Mouse (Mus musculus) layer of hippocampus, adult 9-11 months (tissue): ENCODE data around the gene Palm2.

Experiments
- DNase-seq: peaks from one replicate; pipeline ENCODE4 v3.0.0; 2022

Palm2 gene

GRCm38 (mm10) chr4:57625306-57625705, 191.3 kb downstream of the Palm2 start:
- DNase-seq = no peak

DNA sequence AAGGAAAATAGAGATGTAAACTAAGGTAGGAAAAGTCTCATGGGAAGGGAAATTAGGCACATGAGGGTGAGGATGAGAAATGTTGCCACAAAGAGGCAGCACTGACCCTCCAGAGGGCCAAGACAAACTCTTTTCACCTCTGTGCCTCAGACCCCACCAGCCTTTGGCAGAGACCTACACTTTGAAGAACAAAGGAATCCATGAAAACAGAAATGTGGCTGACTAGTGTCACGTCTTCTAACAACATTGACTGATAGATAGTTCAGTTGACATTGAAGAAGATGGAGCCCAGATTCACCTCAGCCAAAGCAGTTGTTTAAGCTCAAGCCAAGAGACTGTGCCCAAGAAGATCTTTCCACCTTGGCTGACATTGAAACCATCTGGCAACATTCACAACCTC, 191.7 kb downstream of the Palm2 start:
- no peak for DNase-seq

GRCm38 (mm10) chr4:57626921-57627320, 192.9 kb downstream of the Palm2 start:
- DNase-seq = no peak

GRCm38 (mm10) chr4:57632386-57632785, 198.3 kb downstream of the Palm2 start:
- DNase-seq = no peak

DNA sequence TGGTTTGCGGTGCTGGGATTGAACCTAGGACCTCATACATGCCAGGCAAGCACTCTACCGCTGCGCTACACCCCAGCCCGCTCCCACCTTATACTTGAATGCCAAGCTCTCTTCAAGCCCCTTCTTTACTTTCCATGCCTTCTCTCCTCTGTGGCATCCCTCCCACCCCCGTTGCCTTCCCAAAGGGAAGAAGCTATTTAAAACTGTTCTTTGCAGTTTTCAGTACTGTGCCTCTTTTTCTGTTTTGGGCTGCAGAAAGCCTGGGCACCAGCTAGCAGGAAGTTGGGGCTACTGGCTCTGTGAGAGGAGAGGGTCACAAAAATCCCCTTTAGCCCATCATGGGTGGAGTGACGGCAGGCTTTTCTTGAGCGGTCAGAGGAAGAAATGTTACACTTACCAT, 199.0 kb downstream of the Palm2 start:
- no peak for DNase-seq

DNA sequence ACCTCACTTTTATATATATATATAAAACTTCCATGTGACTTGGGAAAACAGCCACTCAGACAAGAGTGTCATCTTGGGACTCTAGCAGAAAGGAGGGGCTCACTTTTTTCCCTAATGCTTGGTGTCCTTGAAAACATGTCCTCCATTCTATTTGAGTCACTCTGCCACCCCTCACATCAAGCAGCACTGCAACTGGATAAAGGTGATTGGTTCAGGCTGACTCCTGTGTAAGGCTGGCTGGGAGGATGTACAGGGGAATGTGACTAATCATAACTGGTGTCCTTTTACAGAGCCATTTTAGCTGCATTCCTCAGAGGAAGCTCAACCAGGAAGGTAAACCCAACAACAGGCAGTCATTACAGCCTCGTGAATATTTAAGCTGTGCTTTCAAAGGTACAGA, 200.9 kb downstream of the Palm2 start:
- DNase-seq = no peak

- DNase-seq = peak; percentile 14
Observed at GRCm38 (mm10) chr4:57636782-57637482, 202.9 kb downstream of the Palm2 start.

DNA sequence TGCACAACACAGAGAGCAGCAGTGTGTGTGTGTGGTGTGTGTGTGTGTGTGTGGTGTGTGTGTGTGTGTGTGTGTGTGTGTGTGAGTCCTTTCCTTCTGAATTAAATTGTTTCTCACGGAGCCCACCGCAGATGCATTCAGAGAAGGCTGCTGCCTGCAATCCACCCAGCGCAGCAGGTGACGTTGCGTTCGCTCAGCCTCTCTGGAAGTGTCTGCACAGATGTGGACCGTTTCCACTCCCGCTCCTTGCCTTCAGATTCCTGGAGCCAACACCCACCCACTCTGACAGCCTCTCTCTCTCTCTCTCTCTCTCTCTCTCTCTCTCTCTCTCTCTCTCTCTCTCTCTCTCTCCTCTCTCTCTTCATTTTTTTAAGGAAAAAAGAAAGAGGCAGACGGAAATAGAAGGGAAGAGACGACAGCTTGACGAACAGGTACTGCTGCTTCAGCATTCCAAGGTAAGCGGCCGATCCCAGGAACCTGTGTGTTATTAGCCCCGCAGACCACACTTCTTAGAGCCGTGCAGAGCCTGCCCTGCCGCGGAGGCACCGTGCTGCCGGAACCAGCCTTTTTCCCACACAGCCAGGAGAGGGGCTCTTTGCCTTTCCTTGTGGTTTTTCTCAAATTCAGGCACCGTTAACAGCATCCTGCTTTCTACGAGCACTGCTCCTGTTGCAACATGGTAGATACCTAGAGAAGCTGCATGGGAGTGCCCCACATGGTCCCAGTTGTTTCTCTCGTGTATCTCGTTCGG, 203.8 kb downstream of the Palm2 start:
- peak; percentile 44 for DNase-seq

DNA sequence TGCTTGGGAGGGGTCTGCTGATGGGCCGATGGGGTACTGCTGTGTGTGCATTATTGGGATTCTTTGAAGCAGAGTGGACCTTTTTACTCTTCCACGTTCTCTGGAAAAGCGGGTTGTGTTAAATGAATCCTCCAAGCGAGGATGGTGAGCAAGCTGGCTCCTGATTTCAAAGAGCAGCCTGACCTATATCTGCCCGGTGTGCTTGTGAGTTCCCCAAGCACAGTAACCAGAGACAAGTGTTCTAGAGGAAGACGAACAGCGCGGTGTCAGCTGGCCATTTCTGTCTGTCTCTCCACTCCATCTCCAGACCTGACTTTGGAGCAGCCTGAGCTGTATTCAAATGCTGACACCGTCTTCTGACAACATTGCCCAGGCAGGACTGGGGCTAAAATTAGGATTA, 204.9 kb downstream of the Palm2 start:
- no peak for DNase-seq

- no peak for DNase-seq
Observed at GRCm38 (mm10) chr4:57640222-57640621, 206.2 kb downstream of the Palm2 start.

GRCm38 (mm10) chr4:57640971-57641370, 206.9 kb downstream of the Palm2 start:
- DNase-seq = no peak

GRCm38 (mm10) chr4:57650994-57651393, 216.9 kb downstream of the Palm2 start:
- no peak for DNase-seq

DNA sequence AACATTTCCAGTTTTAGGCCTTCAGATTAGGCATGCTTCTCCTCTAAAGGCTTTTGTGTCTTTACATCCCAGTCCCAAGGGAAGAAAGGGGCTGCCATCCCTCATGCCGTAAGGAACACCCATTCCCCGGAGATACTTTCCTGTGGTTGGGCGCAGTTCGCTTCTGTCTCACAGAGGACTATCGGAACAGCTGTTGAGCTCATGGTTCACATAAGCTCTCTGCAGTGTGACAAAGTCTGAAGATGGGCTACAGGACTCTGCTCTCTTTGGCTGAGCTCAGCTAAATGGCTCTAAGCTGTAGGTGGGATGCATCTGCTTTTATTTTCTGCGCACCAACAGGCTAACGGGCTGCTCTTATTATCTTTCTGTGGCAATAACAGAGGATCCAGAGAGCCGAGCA, 217.5 kb downstream of the Palm2 start:
- no peak for DNase-seq

DNA sequence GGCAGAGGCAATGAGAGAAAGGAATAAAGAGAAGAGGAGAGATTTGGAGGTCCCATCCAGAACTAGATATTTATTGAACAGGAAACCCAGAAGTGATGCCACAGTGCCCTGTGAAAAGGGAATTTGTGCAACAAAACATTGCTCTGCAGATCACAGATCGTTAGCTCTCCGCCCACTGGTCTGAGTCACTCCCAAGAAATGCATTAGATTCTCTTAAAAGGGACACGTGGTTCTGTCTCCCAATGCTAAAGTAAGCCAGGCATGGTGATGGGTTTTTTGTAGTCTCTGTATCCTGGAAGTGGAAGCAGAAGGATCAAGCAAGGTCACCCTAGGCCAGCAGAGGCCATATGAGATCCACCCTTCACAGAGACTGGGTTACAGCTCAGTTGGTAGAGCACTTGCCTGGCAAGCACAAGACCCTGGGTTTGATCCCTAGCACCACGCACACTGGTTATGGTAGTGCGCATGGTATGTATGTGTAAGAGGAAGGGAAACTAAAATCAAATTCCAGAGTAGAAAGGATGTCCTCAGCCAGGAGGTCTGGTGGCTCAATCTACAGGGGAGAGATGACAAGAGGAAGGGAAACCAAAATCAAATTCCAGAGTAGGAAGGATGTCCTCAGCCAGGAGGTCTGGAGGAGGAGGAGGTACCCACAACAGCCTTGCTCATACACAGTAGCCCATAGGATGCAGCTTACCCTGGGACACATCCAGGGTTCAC, 218.3 kb downstream of the Palm2 start:
- no peak for DNase-seq

DNA sequence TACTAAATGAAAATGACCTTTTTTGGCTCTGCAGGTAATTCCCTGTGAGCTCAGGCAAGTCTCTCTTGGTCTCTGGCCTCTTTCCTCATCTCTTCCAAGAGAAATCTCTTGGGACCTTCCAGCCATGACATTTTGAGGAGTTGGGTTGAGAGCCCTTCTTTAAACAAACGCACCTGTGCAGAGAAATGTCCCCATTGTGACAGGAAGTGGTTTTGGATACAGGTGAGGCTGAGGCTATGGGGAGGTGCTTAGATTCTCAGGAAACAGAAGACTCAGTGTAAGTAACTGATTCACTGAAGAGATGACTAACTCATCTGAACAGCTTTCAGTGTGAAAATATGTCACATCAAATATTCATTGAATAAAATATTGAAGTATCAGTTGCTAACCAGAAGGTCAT, 221.9 kb downstream of the Palm2 start:
- DNase-seq = no peak

DNA sequence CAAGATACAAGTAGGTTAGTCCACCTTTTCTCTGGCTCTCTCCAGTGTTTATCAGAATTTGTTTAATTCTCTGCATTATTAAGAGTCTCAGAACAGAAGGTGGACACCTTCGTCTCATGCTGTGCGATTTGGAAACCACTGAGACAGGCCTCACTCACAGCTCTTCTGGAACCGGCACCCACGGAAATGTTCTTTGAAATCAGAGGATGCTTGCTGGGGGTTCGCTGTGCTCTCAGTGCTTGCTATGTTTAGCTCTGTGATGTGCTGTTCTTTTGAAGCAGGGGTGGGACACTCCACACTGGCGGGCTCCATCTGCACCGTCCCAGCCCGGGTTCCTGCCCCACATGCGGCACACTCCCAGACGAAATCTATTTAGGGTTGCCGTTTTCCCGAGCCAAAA, 222.3 kb downstream of the Palm2 start:
- DNase-seq = peak; percentile 83

DNA sequence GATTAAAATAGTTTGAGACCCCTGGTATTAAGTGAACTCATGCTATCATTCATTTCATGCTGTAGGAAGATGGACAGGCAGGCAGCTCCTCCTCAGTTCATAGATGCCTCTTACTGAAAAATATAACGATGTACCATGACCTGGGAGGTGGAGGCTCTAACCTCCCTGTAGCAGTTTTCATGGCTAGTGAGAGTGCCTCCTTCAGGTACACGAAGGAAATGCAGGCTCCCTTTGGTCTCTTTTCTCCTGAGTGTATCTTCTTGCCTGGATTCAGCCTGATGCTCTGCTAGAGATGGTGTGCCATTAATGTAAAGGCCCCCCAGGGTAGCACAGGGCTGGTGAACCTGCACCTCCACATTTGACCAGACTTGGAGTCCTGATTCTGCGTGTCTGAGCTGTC, 222.8 kb downstream of the Palm2 start:
- no peak for DNase-seq

- DNase-seq = no peak
Observed at GRCm38 (mm10) chr4:57660470-57660869, 226.4 kb downstream of the Palm2 start.

- no peak for DNase-seq
Observed at GRCm38 (mm10) chr4:57666101-57666500, 232.1 kb downstream of the Palm2 start.

DNA sequence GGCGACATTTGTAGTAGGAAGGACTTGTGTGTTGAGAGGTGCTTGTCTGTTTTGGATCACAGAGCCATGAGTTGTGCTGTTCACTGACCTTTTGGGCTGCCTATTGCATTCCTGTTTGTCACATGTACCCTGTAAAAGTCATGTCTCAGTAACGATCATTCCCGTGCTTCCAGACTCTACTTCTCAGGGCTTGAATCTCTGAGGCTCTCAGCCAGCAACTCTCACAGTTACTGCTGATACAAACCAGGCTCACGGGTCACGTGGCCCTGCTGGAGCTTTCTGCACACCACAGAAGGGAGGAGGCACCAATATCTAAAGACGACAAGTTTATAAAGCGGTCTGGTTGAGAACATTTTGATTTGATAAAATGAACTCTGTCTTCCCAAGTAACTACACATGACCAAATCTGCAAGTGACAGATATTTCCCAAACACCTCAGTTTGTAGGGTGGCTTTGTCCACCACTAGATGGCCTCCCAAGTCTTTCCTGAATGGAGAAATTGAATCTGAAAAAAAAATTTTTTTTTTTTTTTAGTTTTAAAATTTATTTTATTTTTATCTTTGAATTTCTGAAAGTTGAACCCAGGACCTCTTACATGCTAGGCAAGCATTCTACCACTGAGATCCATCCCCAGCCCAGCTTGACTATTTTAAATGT, 236.9 kb downstream of the Palm2 start:
- no peak for DNase-seq

DNA sequence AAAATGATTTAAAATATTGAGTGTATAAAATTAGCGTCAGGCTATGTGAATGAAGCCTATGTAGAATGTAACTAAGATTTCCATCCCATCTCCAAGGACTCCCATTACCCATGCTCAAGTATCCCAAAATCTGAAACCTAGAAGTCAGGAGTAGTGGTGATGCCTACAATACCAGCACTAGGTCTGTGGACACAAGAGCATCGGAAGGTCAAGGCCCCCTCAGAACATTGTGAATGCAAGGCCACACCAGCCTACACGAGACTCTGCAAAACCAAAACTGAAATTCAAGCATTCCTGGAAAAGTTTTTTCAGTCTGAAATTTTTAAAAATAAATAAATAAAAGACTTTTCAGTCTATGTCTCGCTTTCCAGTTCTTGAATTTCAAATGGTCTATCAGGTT, 238.5 kb downstream of the Palm2 start:
- DNase-seq = no peak

DNA sequence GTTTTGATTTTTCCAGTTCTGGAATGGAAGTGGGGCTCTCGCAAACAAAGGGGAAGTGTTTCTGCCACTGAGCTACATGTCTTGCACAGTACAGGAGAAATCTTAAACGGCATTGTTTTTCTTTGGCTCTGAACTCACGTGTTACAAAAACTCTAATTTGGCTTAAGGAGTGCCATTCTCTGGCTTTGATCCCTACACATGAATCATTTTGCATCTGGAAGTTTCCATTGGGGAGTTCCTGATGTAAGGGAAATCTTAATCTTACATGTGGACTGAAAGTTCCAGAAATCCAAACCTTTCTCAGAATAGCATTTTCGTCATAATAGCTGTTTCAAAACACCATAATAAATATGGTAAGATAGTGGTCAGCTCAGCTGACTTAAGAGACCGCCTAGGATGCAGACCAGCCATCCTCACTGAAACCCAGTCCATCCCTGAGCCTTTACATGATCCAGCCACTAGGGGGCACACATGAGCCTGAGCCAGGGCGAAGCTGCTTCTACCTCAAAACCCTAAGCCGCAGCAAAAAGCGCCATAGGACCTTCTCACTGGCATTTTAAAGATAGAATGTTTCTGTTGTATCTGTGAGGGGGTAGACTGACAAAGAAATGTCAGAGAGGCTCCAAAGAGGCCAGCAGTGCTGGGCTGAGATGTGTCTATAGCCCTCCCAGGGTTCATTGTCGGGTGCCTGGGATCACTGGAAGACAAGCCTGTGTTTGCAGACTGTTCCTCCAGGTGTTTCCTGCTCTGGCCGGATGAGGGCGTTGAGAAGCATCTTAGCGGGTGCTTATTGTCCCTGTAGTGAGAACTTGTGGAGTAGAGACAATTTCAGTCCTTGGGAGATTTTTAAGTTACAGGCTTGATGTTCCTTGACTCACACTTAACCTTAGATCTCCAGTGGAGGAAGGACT, 239.2 kb downstream of the Palm2 start:
- peak; percentile 74 for DNase-seq
